Mouse (Mus musculus) 3134 (cell line): Measurements from ENCODE around the gene Mfsd14a.
A peak's percentile ranks its signal among the peaks of the same experiment; 100 is the strongest.

Source experiments
- DNase-seq: peaks from one replicate; pipeline ENCODE4 v3.0.0-alpha.2; 2011; ENCODE audit warnings: low spot score; ENCODE audit not compliant: insufficient read length; ENCODE audit errors: extremely low read depth

The Mfsd14a gene

DNA sequence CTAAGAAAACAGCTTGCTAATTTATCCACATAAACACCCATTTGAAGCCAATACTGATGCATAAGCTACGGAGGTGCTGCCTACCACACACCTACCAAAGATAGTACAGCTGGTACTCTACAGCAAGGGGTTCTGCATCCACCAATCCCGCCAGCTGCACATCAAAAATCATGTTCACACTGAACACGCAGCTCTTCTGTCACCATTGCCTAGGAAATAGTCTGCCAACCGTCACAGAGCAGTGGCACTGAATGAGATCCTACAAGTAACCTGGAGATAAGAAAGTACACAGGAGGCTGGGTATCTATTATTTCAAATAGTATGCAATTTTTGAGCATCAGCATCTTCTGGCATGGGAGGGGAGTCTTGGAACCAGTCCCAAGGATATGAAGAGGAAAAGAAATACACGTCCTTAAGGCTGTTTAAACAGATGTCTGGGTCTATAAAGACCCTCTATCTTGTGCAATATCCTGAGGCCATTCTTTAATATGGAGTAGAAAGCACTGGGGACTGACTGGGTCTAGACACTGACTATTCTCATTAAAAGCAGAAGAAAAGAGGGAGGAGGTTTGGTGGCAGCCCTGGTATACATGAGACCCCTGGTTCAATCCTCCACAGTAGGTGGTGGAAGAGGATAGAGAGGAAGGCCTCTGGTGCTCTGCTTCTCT is 9.1 kb downstream of the Mfsd14a start:
- no peak for DNase-seq

DNA sequence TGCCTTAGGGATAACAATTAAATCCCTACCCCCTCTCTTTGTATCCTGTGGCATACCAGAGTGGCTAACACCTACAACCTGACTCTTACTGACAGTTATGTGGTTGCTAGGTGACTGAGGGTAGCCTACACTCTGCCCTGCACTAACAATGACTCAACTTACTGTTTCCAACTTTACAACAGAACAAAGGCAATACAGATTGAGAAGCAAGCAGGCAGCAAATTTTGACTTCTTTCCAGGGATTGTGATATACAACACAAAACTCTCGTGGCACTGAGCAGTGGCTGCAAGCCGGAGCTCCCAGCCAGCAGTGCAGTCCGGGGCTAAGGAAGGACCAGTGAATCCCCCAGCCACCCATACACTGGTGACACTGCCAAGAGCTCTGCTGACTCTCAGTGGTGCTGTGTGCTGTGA is 10.4 kb downstream of the Mfsd14a start:
- peak; percentile 48 for DNase-seq

DNA sequence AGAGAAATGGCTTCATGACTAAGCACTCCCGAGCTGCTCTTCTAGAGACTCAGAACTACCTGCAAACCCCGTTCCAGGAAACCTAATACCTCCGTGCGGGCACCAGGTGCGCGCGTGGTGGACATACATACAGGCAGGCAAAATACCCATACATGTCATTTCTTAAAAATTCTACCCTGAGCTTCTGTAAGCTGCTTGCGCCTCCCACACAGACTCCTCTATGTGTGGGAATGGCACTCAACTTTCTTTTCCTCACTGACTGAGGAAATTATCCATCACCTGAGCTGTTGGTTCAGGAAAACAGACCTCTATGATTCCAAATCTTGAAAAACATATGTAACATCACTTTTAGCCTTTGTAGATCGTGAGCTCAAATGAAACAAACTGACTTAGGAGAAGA is 11.8 kb downstream of the Mfsd14a start:
- no peak for DNase-seq

DNA sequence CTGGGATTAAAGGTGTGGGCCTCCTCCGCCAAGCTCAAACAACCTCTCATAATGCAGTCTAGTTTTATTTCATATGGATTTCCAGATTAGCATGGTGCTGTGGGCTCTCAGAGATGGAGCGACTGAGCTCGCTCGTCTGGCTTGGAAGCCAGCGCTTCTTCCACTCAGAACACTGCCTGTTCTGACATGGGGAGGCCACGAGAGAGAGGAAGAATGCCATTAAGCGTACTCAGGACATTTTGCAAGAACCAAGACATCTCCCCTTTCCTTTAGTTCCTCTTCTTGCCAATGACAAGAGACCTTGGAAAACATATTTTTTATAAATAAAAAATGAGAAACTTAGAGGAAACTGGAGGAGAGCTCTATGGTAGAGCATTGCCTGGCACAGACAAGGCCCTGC is 13.7 kb downstream of the Mfsd14a start:
- no peak for DNase-seq

DNA sequence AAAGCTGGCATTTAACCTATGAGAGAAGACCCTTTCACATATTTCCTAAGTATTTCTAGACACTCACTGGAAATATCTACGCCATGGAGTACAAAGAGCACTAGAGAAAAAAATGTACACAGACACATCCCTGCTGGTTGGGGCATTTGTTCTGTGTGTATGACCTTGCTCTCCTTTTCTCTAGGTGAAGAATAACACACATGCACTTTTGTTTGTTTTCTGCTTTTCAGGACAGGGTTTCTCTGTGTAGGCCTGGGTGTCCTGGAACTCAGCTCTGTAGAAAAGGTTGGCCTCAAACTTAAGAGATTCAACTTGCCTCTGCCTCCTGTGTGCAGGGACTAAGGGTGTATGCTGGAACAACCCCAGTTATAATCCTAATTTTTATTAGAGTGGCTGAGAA is 16.1 kb downstream of the Mfsd14a start:
- no peak for DNase-seq

DNA sequence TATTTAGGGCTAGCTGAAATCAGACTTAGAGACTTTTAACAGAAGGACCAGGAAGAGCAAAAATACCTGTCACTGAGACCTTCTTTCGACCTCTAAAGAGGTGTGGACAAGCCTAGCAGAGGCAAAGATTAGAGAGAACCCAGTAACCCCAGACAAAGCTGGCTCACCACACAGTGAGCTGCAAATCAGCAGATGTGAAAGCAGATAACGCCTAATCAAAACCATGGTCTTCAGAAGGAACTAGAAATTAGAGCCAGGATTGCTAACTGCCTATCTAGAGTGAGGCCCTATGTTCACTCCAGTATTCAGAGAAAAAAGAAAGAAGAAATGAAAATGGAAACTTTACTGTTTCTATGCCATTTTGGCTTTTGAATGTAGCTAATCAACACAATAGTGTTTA is 20.1 kb downstream of the Mfsd14a start:
- no peak for DNase-seq

DNA sequence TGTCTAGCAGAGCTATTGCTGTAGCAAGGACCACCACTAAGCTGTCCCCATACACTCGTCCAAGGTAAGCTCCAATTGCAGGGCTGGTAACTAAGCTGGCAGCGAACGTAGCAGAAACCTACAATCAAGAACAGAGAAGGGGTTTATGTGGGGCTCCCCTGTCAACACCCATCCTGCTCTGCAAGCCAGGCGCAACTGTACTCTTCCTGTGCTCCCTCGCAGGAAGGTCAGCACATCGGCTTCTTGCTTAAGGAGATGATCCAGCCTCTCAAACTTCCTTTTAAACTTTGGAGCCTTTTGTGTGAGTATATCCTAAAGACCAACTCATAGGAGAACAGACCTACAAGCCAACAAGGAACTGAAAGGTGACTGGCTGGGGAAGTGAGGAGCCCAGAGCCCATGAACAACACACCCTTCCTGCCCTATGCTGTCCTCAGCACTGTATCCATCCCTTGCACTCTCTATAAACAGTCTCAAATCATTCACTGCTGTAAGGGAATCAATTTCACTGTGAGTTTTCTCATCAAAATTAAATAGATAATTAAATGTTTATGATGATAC is 20.6 kb downstream of the Mfsd14a start:
- DNase-seq, result no peak

DNA sequence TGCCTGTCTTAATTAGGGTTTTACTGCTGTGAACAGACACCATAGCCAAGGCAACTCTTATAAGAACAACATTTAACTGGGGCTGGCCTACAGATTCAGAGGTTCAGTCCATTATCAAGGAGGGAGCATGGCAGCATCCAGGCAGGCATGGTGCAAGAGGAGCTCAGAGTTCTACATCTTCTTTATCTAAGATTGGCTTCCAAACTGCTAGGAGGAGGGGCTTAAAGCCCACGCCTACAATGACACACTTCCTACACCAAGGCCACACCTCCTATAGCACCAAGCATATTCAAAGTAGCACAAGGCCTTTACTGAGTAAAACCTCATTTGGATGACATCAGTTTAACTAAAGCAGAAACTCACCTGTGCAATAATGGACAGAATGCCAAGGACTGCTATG is 22.5 kb downstream of the Mfsd14a start:
- no peak for DNase-seq

DNA sequence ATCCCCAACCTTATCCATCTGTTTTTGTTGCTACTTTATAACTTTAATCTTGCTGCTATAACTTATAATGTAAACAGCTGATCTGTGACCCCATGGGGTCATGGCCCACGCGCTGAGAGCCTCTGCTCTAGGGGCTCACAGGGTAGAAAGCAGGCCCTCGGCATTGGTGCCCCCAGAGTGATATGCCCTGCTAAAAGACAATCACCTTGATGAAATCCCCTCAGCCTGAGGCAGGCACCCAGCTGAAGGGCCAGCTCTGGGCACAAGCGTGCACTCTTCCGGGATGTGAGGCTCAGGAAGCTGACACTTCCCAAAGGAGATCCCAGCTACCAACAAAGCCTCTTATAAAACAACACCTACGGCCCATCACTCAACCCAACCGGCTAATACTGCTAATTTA is 23.9 kb downstream of the Mfsd14a start:
- no peak for DNase-seq

DNA sequence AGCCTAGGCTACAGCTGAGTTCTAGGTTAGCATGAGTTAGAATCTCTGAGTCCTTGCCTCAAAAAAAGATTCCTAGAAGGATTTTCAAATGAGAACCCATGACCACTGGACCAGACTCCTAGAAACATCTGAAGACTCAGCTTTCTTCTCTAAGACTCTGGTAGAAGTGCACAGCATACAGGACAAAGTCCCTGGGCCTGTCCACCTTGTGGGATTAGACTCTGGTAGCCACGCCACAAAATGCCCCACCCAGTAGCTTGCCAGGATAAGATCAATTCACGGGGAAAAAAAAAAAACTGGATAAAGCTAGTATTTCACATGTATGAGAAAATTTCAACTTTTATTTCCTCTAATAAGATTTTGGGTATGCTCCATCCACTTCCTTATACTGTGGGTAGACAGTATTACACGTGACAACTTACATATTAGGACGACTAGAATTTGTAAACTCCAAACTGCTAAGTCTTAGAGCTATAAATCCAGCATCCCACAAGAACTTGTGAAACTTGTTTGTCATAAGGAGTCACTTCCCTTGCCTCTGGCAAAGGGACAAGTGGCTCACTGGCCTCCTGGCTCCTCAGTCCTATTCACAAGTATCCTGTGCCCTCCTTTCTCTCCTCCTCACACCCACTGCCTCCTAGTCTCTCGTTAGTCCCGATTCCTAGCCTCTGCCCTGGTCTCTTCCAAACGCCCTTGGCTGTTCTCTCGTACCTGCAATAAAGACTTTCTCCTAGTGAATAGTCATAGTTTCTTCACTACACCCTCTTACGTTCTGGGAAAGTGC is 24.6 kb downstream of the Mfsd14a start:
- DNase-seq, result no peak

DNA sequence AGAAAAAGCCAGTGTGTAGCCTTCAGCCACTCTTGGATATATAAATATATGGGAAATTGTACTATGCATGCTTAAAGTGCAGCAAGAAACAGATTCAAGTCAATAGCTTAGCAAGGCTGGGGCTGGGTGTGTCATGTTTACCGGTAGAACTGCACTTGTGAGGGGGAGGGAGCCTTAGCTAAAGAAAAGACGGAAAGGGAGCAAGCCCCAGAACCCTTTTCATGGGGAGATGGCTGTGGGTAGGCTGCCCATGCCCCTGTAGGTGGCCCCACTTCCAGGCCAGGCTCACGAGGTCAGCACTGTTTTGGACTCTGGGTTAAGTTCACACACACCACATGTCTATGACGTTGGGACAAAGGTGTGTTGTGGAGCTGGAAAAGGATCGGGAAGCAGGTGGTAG is 26.7 kb downstream of the Mfsd14a start:
- DNase-seq, result no peak

DNA sequence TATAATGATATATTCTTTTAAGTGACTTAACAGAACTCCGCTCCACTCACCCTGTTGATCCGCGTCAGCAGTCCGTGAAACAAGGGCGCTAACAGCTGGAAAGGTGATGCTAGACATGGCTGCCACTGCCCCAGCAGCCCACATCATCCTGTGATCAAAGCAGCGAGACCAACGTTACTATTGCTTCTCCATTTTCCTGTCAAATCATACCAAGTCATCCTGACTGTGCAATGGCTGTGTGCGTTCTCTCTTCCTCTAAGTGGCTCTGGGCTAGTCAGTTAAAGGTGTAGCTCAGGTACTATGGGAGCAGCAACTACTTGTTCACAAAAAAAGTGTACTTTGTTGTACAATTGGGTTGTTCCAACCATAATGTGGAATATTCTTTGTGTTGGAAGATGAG is 27.6 kb downstream of the Mfsd14a start:
- DNase-seq, result no peak

DNA sequence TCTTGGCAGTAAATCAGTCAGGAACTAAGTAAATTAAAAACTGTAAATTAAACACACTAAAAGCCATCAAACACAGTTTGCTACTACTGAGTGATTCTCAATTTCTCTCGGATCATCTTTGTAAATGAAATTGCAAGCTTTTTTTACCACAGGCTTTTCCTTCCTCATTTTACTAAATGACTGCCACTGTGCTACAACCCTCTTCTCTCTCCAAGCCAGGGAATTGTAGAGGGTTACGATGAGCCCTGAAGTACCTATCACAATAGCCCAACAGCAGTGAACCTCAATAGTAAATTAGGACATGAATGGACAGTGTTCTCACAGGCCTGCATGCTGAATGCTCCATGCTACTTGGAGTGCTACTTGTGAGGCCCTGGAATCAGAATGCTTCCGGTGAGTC is 28.4 kb downstream of the Mfsd14a start:
- no peak for DNase-seq

DNA sequence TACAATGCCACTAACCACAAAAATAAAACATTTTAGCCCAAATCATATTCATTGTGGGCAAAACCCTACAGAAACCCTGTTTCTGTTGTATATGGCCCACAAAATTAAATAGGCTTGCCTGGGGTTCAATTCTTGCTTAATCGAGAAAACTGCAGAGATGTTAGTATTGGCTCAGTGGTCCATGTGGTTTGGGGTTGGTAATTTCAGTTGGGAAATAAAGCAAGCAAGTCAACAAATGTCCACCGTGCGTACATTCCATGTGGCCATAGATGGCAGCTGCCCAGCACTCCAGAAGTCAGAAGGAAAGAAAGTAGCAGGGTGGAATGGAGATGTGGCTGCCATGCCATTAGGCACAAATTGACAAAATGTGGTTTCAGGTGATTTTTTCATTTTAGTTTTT is 29.5 kb downstream of the Mfsd14a start:
- no peak for DNase-seq

DNA sequence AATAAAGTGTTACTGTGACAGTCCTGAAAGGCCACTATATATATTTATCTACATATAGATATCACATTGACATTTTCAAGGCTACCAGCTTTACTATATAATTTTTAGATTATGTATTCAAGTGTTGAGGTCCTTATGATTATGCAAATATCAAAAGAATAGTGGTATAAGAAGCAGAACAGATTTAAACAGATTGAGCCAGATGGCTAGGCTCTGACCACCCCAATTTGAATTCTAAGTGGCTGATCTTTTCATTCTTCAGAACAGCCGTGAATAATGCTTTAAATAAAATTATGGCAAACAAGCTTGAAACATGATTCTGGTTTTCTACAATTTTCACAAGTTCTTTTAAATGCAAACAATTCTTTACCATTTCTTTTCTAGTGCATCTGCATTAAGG is 31.0 kb downstream of the Mfsd14a start:
- DNase-seq, result no peak

DNA sequence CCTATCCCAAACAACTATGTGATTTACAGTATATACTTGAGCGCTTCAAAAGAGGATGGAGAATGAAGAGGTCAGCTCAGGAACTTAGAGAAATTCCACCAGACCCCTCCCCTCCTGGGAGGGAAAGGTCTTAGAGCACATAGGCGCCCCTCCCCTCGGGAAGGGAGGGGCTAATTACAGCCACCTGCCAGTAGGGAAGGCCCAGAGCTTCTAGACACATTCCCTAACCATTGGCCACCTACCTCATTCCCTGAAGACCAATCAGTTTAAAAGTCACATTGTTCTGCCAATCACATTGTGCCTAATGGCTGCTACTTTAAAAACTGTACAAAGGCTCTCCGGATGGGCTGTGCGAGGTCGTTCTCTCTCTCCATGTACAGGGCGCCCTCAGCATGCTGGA is 39.8 kb downstream of the Mfsd14a start:
- no peak for DNase-seq

DNA sequence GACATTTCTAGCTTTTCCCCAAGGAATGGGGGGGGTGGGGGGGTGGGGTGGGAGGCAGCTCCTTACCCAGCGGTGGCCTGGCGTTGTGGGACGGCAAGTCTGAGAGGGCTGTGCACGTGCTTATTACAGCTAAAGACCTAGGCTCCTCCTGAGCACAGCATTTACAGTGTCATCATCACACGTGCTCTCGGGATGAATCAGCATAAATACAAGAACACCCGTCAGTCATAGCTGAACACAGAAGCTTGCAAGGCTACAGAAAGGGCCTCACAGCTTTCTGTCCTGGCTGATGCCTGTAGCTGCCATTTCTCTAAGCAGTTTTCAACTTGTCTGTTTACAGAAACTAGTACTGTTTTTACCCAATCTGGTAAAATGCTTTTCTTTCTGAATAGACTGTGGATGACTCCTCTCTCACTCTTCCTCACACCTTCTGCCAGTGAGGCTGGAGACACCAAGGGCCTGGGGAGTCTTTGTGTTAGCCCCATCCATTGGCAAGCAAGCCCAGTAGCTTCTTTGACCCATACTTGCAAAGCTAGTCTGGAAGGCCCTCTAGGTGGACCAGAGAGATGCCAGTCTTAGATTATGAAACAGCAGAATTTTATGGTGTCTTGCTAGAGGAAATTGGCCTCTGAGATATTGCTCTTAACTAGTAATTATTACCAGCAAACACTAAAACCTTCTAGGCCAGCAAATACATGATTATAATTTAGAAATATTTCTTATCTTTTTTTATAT is 41.7 kb downstream of the Mfsd14a start:
- no peak for DNase-seq

DNA sequence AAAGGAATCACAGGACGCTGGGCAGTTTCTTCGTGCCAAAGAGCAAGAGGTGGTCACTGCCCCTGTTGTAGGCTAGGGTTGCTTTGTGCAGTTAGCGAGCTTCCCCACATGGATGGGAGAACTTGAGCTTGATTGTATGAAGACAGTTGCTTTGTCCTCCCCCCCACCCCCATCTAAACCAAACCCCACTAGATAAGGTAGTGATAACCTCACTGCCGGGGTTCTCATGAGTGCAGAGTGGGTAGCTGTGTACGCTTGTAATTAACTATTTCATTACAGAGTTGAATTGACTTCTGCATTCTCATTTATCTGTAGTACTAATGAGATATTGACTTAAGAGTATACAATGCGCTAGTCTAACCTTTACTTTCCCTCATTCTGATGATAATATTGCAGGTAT is 43.6 kb downstream of the Mfsd14a start:
- no peak for DNase-seq

DNA sequence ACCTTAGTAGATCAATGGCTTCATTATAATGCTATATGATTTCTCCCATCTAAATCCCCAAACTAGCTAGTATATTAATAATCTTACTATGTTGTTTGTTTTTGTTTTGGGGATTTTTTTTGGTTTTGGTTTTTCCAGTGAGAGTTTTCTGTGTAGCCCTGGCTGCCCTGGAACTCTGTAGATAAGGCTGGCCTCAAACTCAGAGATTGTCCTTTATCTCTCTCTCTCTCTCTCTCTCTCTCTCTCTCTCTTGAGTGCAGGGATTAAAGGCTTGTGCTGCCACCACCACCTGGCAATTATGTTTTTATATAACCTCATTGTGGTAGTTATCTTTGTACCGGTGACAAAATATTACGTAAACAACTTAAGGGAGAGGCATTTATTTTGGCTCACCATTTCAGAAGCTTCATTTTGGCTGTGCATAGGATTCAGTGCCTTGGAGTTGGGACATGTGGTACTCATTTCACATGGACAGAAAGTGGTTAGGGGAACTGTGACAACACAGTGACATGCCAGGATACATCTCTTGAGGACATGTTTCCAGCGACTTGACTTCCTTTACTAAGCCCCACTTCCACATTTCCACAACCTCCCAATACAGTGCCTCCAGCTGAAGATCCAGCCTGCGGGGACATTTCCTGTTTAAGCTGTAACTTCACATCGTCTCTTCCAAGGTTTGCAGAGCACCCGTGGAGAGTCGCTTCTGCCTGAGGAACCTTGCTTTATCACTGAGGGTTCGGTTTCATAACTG is 47.0 kb downstream of the Mfsd14a start:
- no peak for DNase-seq

DNA sequence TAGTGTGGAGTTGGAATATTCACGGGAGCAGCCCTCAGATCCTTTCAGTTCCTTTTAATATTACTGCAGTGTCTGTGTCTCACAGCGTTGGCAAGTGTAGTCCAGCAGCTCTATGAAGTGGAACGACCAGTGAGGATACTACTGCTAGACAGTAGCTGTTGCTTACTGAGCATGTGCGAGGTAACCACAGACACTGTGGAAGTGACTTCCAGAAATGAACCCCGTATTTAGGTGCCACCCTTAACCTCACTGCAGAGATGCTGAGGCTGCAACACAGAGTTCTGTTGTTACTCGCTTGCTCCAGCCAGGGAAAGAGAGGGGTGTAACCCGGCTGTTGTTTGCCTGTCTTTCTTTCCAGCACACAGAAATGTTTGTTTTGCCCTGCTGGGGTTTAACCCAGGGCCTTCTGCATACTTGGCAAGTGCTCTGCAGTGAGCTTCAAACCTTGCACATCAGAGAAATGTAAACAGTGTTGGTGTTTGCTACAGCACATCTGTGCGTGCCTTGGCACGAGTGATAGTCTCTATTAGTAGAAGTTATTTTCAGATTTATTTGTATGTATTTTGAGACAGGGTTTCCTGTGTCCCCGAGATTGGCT is 48.1 kb downstream of the Mfsd14a start, which contains the start of gene Trmt13:
TSS of gene Trmt13 (minus strand) at position 293 of the 598 bp plus-strand sequence.
- no peak for DNase-seq
